Mouse (Mus musculus): ENCODE measurements around the gene Tbx19.

DNA sequence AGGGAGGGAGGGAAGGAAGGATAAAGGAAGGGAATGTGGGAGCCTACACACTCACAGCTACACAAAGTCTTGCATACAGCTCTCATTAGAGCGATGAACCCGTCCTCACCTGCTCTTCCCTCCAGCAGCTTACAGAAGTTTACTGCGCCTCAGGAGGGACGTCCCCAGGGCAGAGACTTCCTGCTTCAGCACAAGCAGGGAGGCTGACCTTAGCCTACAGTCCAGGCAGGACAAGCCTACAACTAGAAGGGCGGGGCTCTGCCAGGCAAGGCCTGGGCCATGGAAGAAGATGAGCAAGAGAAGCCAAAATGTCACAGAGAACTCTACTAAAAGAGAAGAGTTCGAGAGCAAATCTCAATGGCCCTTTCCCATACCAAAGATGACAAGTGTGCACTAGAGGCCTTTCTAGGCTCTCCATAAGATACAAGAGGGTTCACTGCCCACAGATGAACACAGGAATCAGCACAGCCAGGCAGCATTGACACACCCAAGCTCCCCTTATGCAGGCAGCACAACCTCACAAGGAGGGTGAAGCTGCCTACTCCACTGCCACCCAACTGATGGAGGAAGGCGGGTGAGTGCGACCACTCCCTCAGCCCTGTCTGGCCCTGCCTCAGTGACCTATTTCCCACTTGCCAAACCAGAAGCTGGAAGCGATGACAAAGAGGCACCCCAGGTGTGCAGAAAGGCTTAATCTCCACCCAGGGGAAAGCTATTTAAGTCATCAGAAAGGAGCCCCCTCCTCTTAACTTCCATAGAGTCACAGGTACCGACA is 28.4 kb upstream of the Tbx19 start:
- TF ChIP-seq EP300 (IDR thresholded peaks at IDR 0.05; ENCODE audit: insufficient read depth, low read depth, low read length) = no peak
- no peak for TF ChIP-seq POLR2A (IDR thresholded peaks at IDR 0.05; ENCODE audit: insufficient read depth, low read length)
- no peak for TF ChIP-seq CTCF (IDR thresholded peaks at IDR 0.05; ENCODE audit: low read depth, low read length)
